Mouse (Mus musculus) MEL (cell line): ENCODE measurements around the gene Neurod2. TPM values are rescaled to one million over a fixed set of nuclear protein-coding genes. Genes with fewer than 3 reads are reported as not detected.

Experiments
- DNase-seq: peaks from one replicate; pipeline ENCODE4 v3.0.0; 2011; ENCODE audit warnings: low read depth, low spot score
- H3K27ac ChIP-seq: 2 replicates; pipeline ENCODE4 v1.5.1; 2012; ENCODE audit warnings: low read depth, mild to moderate bottlenecking, control low read depth, low read length, moderate library complexity; ENCODE audit not compliant: control insufficient read depth
- H3K27me3 ChIP-seq, 2 experiments: fragments of 150-350 bp in 1 of 2; sonication (generic) in 1 of 2; 2 replicates each; pipeline ENCODE4 v1.6.1; 2012; ENCODE audit warnings: low read length in 2 of 2, mild to moderate bottlenecking in 2 of 2, improper control_type of control experiment in 1 of 2, moderate library complexity in 1 of 2; ENCODE audit not compliant: insufficient read depth in 2 of 2, control insufficient read depth in 1 of 2
- H3K36me3 ChIP-seq, 2 experiments: 2 replicates each; pipeline ENCODE4 v1.6.1; 2012 to 2014; ENCODE audit warnings: low read length in 2 of 2, improper control_type of control experiment in 1 of 2, inconsistent platforms in 1 of 2, mild to moderate bottlenecking in 1 of 2; ENCODE audit not compliant: insufficient read depth in 2 of 2, control insufficient read depth in 1 of 2
- H3K4me1 ChIP-seq, 2 experiments: fragments of 150-350 bp in 1 of 2; sonication (generic) in 1 of 2; 2 replicates each; pipeline ENCODE4 v1.6.1; 2012; ENCODE audit warnings: low read length in 2 of 2, improper control_type of control experiment in 1 of 2, mild to moderate bottlenecking in 1 of 2; ENCODE audit not compliant: insufficient read depth in 2 of 2, control insufficient read depth in 1 of 2
- H3K4me3 ChIP-seq, 2 experiments: fragments of 150-350 bp in 1 of 2; sonication (generic) in 1 of 2; 2 replicates each; pipeline ENCODE4 v1.5.1; 2012; ENCODE audit warnings: low read depth in 2 of 2, low read length in 2 of 2, mild to moderate bottlenecking in 2 of 2, moderate library complexity in 2 of 2, control low read depth in 1 of 2, improper control_type of control experiment in 1 of 2; ENCODE audit not compliant: control insufficient read depth in 1 of 2, insufficient read depth in 1 of 2
- H3K79me2 ChIP-seq: 2 replicates; pipeline ENCODE4 v1.6.1; 2012; ENCODE audit warnings: mild to moderate bottlenecking, low read length, moderate library complexity; ENCODE audit not compliant: control insufficient read depth, poor library complexity, insufficient read depth
- H3K9ac ChIP-seq: 2 replicates; pipeline ENCODE4 v1.6.1; 2012; ENCODE audit warnings: low read depth, mild to moderate bottlenecking, control low read depth, low read length, moderate library complexity; ENCODE audit not compliant: control insufficient read depth, poor library complexity, severe bottlenecking
- H3K9me3 ChIP-seq: fragments of 150-350 bp; sonication (generic); replicated peaks from 2 replicates; pipeline ENCODE4 v1.6.1; 2012; ENCODE audit warnings: mild to moderate bottlenecking, low read length, improper control_type of control experiment, moderate library complexity; ENCODE audit not compliant: insufficient read depth
- CHD1 ChIP-seq: IDR thresholded peaks from 2 replicates; pipeline ENCODE4 v1.6.1; 2012; ENCODE audit warnings: low read depth, mild to moderate bottlenecking, inconsistent platforms, low read length, improper control_type of control experiment
- CHD2 ChIP-seq: IDR thresholded peaks from 2 replicates; pipeline ENCODE4 v1.6.1; 2011; ENCODE audit warnings: low read length, improper control_type of control experiment
- ELF1 ChIP-seq: IDR thresholded peaks from 2 replicates; pipeline ENCODE4 v1.6.1; 2014; ENCODE audit warnings: low read depth, mild to moderate bottlenecking, inconsistent platforms, low read length, improper control_type of control experiment, moderate library complexity
- GABPA ChIP-seq: IDR thresholded peaks from 2 replicates; pipeline ENCODE4 v1.6.1; 2012; ENCODE audit warnings: low read depth, mild to moderate bottlenecking, inconsistent platforms, low read length, improper control_type of control experiment, moderate library complexity
- HCFC1 ChIP-seq: IDR thresholded peaks from 2 replicates; pipeline ENCODE4 v1.6.1; 2012; ENCODE audit warnings: low read depth, mild to moderate bottlenecking, inconsistent platforms, low read length, improper control_type of control experiment, moderate library complexity
- KAT2A ChIP-seq: conservative IDR thresholded peaks from 2 replicates; pipeline ENCODE4 v1.6.1; 2012; ENCODE audit warnings: low read depth, low read length, improper control_type of control experiment, inconsistent platforms
- MAX ChIP-seq: IDR thresholded peaks from 2 replicates; pipeline ENCODE4 v1.6.1; 2011; ENCODE audit warnings: low read length, improper control_type of control experiment
- MAZ ChIP-seq: IDR thresholded peaks from 2 replicates; pipeline ENCODE4 v1.6.1; 2012; ENCODE audit warnings: low read depth, mild to moderate bottlenecking, inconsistent platforms, low read length, improper control_type of control experiment
- MXI1 ChIP-seq: IDR thresholded peaks from 2 replicates; pipeline ENCODE4 v1.6.1; 2011; ENCODE audit warnings: mild to moderate bottlenecking, low read depth, low read length, improper control_type of control experiment
- MYB ChIP-seq: IDR thresholded peaks from 2 replicates; pipeline ENCODE4 v1.6.1; 2011; ENCODE audit warnings: mild to moderate bottlenecking, low read depth, low read length, improper control_type of control experiment
- NELFE ChIP-seq: IDR thresholded peaks from 2 replicates; pipeline ENCODE4 v1.6.1; 2011; ENCODE audit warnings: low read depth, low read length, improper control_type of control experiment
- NRF1 ChIP-seq: IDR thresholded peaks from 2 replicates; pipeline ENCODE4 v1.6.1; 2014; ENCODE audit warnings: low read depth, mild to moderate bottlenecking, inconsistent platforms, low read length, improper control_type of control experiment, moderate library complexity; ENCODE audit not compliant: poor library complexity, insufficient read depth, severe bottlenecking
- POLR2A ChIP-seq, 2 experiments: IDR thresholded peaks; 2 replicates each; pipeline ENCODE4 v1.6.1; 2011 to 2012; ENCODE audit warnings: low read length in 2 of 2, mild to moderate bottlenecking in 2 of 2, control low read depth in 1 of 2, improper control_type of control experiment in 1 of 2, low read depth in 1 of 2, moderate library complexity in 1 of 2; ENCODE audit not compliant: control insufficient read depth in 1 of 2, insufficient read depth in 1 of 2, poor library complexity in 1 of 2
- POLR2AphosphoS2 ChIP-seq: IDR thresholded peaks from 2 replicates; pipeline ENCODE4 v1.6.1; 2011; ENCODE audit warnings: low read length, improper control_type of control experiment
- RCOR1 ChIP-seq: IDR thresholded peaks from 2 replicates; pipeline ENCODE4 v1.6.1; 2012; ENCODE audit warnings: low read depth, mild to moderate bottlenecking, inconsistent platforms, low read length, improper control_type of control experiment
- SIN3A ChIP-seq: IDR thresholded peaks from 2 replicates; pipeline ENCODE4 v1.6.1; 2012; ENCODE audit warnings: low read length, improper control_type of control experiment, inconsistent platforms
- TCF12 ChIP-seq: IDR thresholded peaks from 2 replicates; pipeline ENCODE4 v1.6.1; 2014; ENCODE audit warnings: low read depth, mild to moderate bottlenecking, inconsistent platforms, low read length, improper control_type of control experiment, moderate library complexity
- USF1 ChIP-seq: IDR thresholded peaks from 2 replicates; pipeline ENCODE4 v1.6.1; 2014; ENCODE audit warnings: low read depth, mild to moderate bottlenecking, inconsistent platforms, low read length, improper control_type of control experiment, moderate library complexity
- ZNF384 ChIP-seq: IDR thresholded peaks from 2 replicates; pipeline ENCODE4 v1.6.1; 2012; ENCODE audit warnings: low read depth, mild to moderate bottlenecking, inconsistent platforms, low read length, improper control_type of control experiment
- polyA plus RNA-seq, 2 experiments: library from polyadenylated mRNA; stranded (reverse) in 1 of 2; unstranded in 1 of 2; fragments of >175 nt in 1 of 2; fragments of >200 nt in 1 of 2; gene quantifications; 2 replicates each; pipeline versions ENCODE4 v1.2.1 to v1.2.4; 2012; ENCODE audit warnings: low replicate concordance in 2 of 2, low read depth in 1 of 2; ENCODE audit not compliant: insufficient read length in 2 of 2, insufficient read depth in 1 of 2, missing spikeins in 1 of 2
- total RNA-seq: library from RNA; depleted of rRNA; stranded (reverse); fragments of 300-350 nt; gene quantifications from 2 replicates; pipeline ENCODE4 v1.2.3, GENCODE M21; 2012

Gene Neurod2
- total and polyA plus RNA-seq, 3 experiments: not detected

DNA sequence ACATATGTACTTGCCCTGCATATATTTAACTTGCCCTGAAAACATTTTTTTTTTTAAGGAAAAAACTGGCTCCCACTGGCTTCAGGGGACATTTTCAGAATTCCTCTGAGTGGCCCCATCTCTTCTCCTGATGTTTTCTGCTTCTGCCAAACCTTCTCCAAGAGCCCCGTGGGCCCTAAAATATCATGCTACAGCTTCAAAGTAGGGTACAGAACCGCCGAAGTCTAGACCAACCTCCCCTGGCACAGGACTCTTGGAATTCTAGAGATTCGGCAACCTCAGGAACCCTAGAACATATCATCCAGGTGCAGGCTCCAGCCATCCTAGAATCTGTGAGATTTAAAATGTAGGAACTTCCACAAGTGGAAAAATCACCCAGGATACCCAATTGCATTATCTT lies 9.9 kb downstream of the Neurod2 start:
- no peaks in the 10 kb centered on the region for H3K9me3 ChIP-seq
- H3K4me1 ChIP-seq: no peaks in the 10 kb centered on the region
- H3K27ac ChIP-seq: no peak overlapping the region
- no peak for TF ChIP-seq KAT2A
- TF ChIP-seq ZNF384: no peak
- no peak for TF ChIP-seq HCFC1
- TF ChIP-seq MAZ: no peak
- TF ChIP-seq MAX: no peak
- no peak for TF ChIP-seq ELF1
- TF ChIP-seq, all 39 proteins: peak for 0
- Histone ChIP-seq H3K27me3 (peaks cover 14 to 43% of the 10 kb centered on the region in 2 experiments), H3K79me2 (no peaks in the 10 kb centered on the region), H3K4me3 (no peak overlapping the region), H3K36me3 (no peaks in the 10 kb centered on the region), H3K9ac (no peak overlapping the region)
- no peak for DNase-seq

GRCm38 (mm10) chr11:98319120-98319519 lies 10.3 kb downstream of the Neurod2 start:
- Histone ChIP-seq H3K27ac (no peak overlapping the region), H3K79me2 (no peaks in the 10 kb centered on the region), H3K36me3 (no peaks in the 10 kb centered on the region), H3K27me3 (peaks cover 14 to 41% of the 10 kb centered on the region in 2 experiments), H3K9me3 (no peaks in the 10 kb centered on the region), H3K4me3 (no peak overlapping the region), H3K4me1 (no peaks in the 10 kb centered on the region), H3K9ac (no peak overlapping the region)
- DNase-seq: no peak
- TF ChIP-seq SIN3A (no peak), MYB (no peak), MXI1 (no peak), POLR2A (IDR thresholded peaks at IDR 0.05; ENCODE audit: control insufficient read depth in 1 of 2, insufficient read depth in 1 of 2, low read depth in 1 of 2, low read length in 2 of 2, poor library complexity in 1 of 2) (no peak), POLR2AphosphoS2 (no peak), ELF1 (no peak), NELFE (no peak), USF1 (no peak), GABPA (no peak), RCOR1 (no peak), CHD2 (no peak), TCF12 (no peak), CHD1 (no peak), NRF1 (no peak)
